Mouse (Mus musculus) hematopoietic stem cell, adult 5-6 weeks (primary cell): ENCODE measurements around the gene Dnajb1. TPM values are rescaled to one million over a fixed set of nuclear protein-coding genes. Genes with fewer than 3 reads are reported as not detected.
A peak's percentile ranks its signal among the peaks of the same experiment; 100 is the strongest.

Experiments used
- ATAC-seq, 2 experiments: fragments of 125-278 bp in 1 of 2; replicated peaks in 1 of 2; 2 replicates each; pipeline ENCODE4 v1.8.0; 2016 to 2017; ENCODE audit warnings: inconsistent platforms in 2 of 2, mild to moderate bottlenecking in 2 of 2, moderate number of reproducible peaks in 2 of 2, low read depth in 1 of 2, moderate TSS enrichment in 1 of 2; ENCODE audit not compliant: low FRiP score in 2 of 2, poor library complexity in 2 of 2, severe bottlenecking in 2 of 2, insufficient read depth in 1 of 2, low TSS enrichment in 1 of 2
- total RNA-seq: library from RNA; stranded (forward); fragments of 172-1452, 232-1000 nt; gene quantifications from 2 replicates; pipeline ENCODE4 v1.2.3, GENCODE M21; 2017

Dnajb1 gene
- total RNA-seq, 1 experiment from 2014 or later, result 73.6 TPM

- no peak for ATAC-seq
Observed at GRCm38 (mm10) chr8:83575561-83576515, 32.2 kb upstream of the Dnajb1 start.

GRCm38 (mm10) chr8:83576516-83576895 lies 31.5 kb upstream of the Dnajb1 start:
- ATAC-seq, result no peak

GRCm38 (mm10) chr8:83576921-83577320 lies 31.1 kb upstream of the Dnajb1 start:
- no peak for ATAC-seq

GRCm38 (mm10) chr8:83577384-83577791 lies 30.6 kb upstream of the Dnajb1 start:
- ATAC-seq, result no peak; a peak in 1 of 4 replicates

GRCm38 (mm10) chr8:83578131-83579055 lies 29.6 kb upstream of the Dnajb1 start:
- ATAC-seq, result no peak

- ATAC-seq, result no peak
Observed at GRCm38 (mm10) chr8:83579676-83580075, 28.3 kb upstream of the Dnajb1 start.

GRCm38 (mm10) chr8:83580826-83581225 lies 27.2 kb upstream of the Dnajb1 start:
- ATAC-seq, result no peak

- no peak for ATAC-seq
Observed at GRCm38 (mm10) chr8:83582226-83582625, 25.8 kb upstream of the Dnajb1 start.

- no peak for ATAC-seq
Observed at GRCm38 (mm10) chr8:83583236-83583635, 24.8 kb upstream of the Dnajb1 start.

GRCm38 (mm10) chr8:83584771-83585170 lies 23.2 kb upstream of the Dnajb1 start:
- no peak for ATAC-seq

GRCm38 (mm10) chr8:83585333-83585732 lies 22.7 kb upstream of the Dnajb1 start:
- ATAC-seq, result no peak

- ATAC-seq, result no peak
Observed at GRCm38 (mm10) chr8:83587644-83588043, 20.3 kb upstream of the Dnajb1 start.

- ATAC-seq, result no peak
Observed at GRCm38 (mm10) chr8:83588886-83589285, 19.1 kb upstream of the Dnajb1 start.

- no peak for ATAC-seq
Observed at GRCm38 (mm10) chr8:83590488-83591023, 17.4 kb upstream of the Dnajb1 start.

GRCm38 (mm10) chr8:83592682-83593081 lies 15.3 kb upstream of the Dnajb1 start:
- no peak for ATAC-seq

- ATAC-seq, result peak in 1 of 2 experiments; percentile 6; a peak in 1 of 4 replicates
Observed at GRCm38 (mm10) chr8:83593325-83594166, 14.4 kb upstream of the Dnajb1 start.
